Mouse (Mus musculus) stomach, postnatal 0 days (tissue): ENCODE measurements around the gene Phf1. TPM values are rescaled to one million over a fixed set of nuclear protein-coding genes. Genes with fewer than 3 reads are reported as not detected.

ENCODE experiments used
- ATAC-seq: fragments of 200-750 bp; cut with Nextera tagmentation; 2 replicates; pipeline ENCODE4 v1.8.0; 2017; ENCODE audit not compliant: low FRiP score, low TSS enrichment
- DNase-seq: peaks from one replicate; pipeline ENCODE4 v3.0.0-alpha.2; 2016; ENCODE audit warnings: low spot score
- H3K27ac ChIP-seq: fragments of 300-500 bp; sonication (generic); replicated peaks from 2 replicates; pipeline ENCODE4 v1.5.1; 2014; ENCODE audit warnings: mild to moderate bottlenecking, control low read depth
- H3K27me3 ChIP-seq: fragments of 300-500 bp; sonication (generic); 2 replicates; pipeline ENCODE4 v1.6.1; 2014; ENCODE audit warnings: low read length; ENCODE audit not compliant: control insufficient read depth, insufficient read depth
- H3K36me3 ChIP-seq: fragments of 300-500 bp; sonication (generic); 2 replicates; pipeline ENCODE4 v1.6.1; 2014; ENCODE audit warnings: low read length, mixed read lengths; ENCODE audit not compliant: control insufficient read depth, insufficient read depth
- H3K4me1 ChIP-seq: fragments of 300-500 bp; sonication (generic); replicated peaks from 2 replicates; pipeline ENCODE4 v1.6.1; 2014; ENCODE audit warnings: antibody characterized with exemption; ENCODE audit not compliant: control insufficient read depth, insufficient read depth
- H3K4me2 ChIP-seq: fragments of 300-500 bp; sonication (generic); replicated peaks from 2 replicates; pipeline ENCODE4 v1.6.1; 2014; ENCODE audit warnings: low read depth, mild to moderate bottlenecking, control low read depth, moderate library complexity
- H3K4me3 ChIP-seq: fragments of 300-500 bp; sonication (generic); 2 replicates; pipeline ENCODE4 v1.5.1; 2014; ENCODE audit warnings: low read depth, low read length, control low read depth
- H3K9ac ChIP-seq: fragments of 300-500 bp; sonication (generic); 2 replicates; pipeline ENCODE4 v1.6.1; 2014; ENCODE audit warnings: mild to moderate bottlenecking, low read length, control low read depth, mixed read lengths
- H3K9me3 ChIP-seq: fragments of 300-500 bp; sonication (generic); 2 replicates; pipeline ENCODE4 v1.6.1; 2016; ENCODE audit warnings: low read length; ENCODE audit not compliant: control insufficient read depth
- CTCF ChIP-seq: IDR thresholded peaks from 2 replicates; pipeline ENCODE4 v1.5.1; 2016; ENCODE audit warnings: antibody characterized with exemption, low read depth, mild to moderate bottlenecking, moderate library complexity
- EP300 ChIP-seq: optimal IDR thresholded peaks from 2 replicates; pipeline ENCODE3; 2016; ENCODE audit warnings: antibody characterized with exemption
- WGBS: fragments of 180-500 bp; shearing (Covaris S2); extraction: QIAGEN DNeasy Blood & Tissue Kit; methylation state at CpG from one replicate; pipeline ENCODE4 v1.1.7; 2014; 5-methylcytosine and 5-hydroxymethylcytosine counted together
- polyA plus RNA-seq: library from polyadenylated mRNA; unstranded; fragments of >200 nt; fragmentation: Nextera tagmentation; extraction: Ambion mirVana; gene quantifications from 2 replicates; pipeline ENCODE4 v1.2.1, GENCODE M21; 2015

Phf1 gene
- polyA plus RNA-seq, 1 experiment from 2014 or later, result 4.7 TPM

GRCm38 (mm10) chr17:26936921-26937695, 4.3 kb downstream of the Phf1 start:
- no peaks in the 10 kb centered on the region for H3K27me3 ChIP-seq
- H3K9me3 ChIP-seq, result no peaks in the 10 kb centered on the region
- H3K4me1 ChIP-seq, result peaks cover 5% of the 10 kb centered on the region
- H3K27ac ChIP-seq, result no peak overlapping the region
- no peak for ATAC-seq
- H3K36me3 ChIP-seq, result no peaks in the 10 kb centered on the region; the same call in 1 of the 2 replicates
- no peak overlapping the region for H3K4me3 ChIP-seq
- 84% methylated on average over 15 of the region's 15 CpGs for WGBS
- no peak overlapping the region for H3K9ac ChIP-seq
- DNase-seq, result no peak
- no peak for TF ChIP-seq CTCF
- no peak for TF ChIP-seq EP300
- H3K4me2 ChIP-seq, result no peak overlapping the region

- Histone ChIP-seq H3K4me1 (peaks cover 5% of the 10 kb centered on the region), H3K27ac (peak overlapping the region; percentile 87), H3K9me3 (no peaks in the 10 kb centered on the region), H3K4me3 (peak overlapping the region; percentile 48), H3K4me2 (peak overlapping the region; percentile 70), H3K27me3 (no peaks in the 10 kb centered on the region), H3K9ac (peak overlapping the region; percentile 61), H3K36me3 (no peaks in the 10 kb centered on the region; the same call in 1 of the 2 replicates)
- TF ChIP-seq EP300, result no peak
- no peak for TF ChIP-seq CTCF
- ATAC-seq, result no peak
- DNase-seq, result no peak
- WGBS, result 39% methylated on average over 16 of the region's 16 CpGs
These were observed 5.2 kb downstream of the Phf1 start for GRCm38 (mm10) chr17:26937883-26938695.

- H3K4me2 ChIP-seq, result peak overlapping the region; percentile 70
- ATAC-seq (no peak), DNase-seq (no peak)
- peaks cover 5% of the 10 kb centered on the region for H3K4me1 ChIP-seq
- no peaks in the 10 kb centered on the region for H3K27me3 ChIP-seq
- H3K9me3 ChIP-seq, result no peaks in the 10 kb centered on the region
- no peaks in the 10 kb centered on the region; the same call in 1 of the 2 replicates for H3K36me3 ChIP-seq
- peak overlapping the region; percentile 48 for H3K4me3 ChIP-seq
- peak overlapping the region; percentile 61 for H3K9ac ChIP-seq
- H3K27ac ChIP-seq, result peak overlapping the region; percentile 87
- 0% methylated on average over 22 of the region's 22 CpGs for WGBS
- TF ChIP-seq CTCF (no peak), EP300 (no peak)
These were observed 5.9 kb downstream of the Phf1 start for GRCm38 (mm10) chr17:26938731-26939130.

- Histone ChIP-seq H3K4me1 (peaks cover 5% of the 10 kb centered on the region; the same call in 1 of the 2 replicates), H3K27me3 (no peaks in the 10 kb centered on the region), H3K36me3 (no peaks in the 10 kb centered on the region; the same call in 1 of the 2 replicates), H3K4me3 (peak within 1 kb of the TSS; percentile 48), H3K4me2 (peak within 1 kb of the TSS; percentile 80), H3K27ac (peak within 1 kb of the TSS; percentile 93), H3K9ac (peak within 1 kb of the TSS; percentile 77), H3K9me3 (no peaks in the 10 kb centered on the region)
- DNase-seq (peak; percentile 100), ATAC-seq (peak; percentile 95)
- WGBS, result under 1% methylated on average over 69 of the region's 70 CpGs
- TF ChIP-seq EP300 (no peak), CTCF (no peak)
These were observed 6.5 kb downstream of the Phf1 start, which contains the start of gene Cuta for GRCm38 (mm10) chr17:26939178-26939972. Gene Cuta (minus strand): TSS chr17:26939569.

DNA sequence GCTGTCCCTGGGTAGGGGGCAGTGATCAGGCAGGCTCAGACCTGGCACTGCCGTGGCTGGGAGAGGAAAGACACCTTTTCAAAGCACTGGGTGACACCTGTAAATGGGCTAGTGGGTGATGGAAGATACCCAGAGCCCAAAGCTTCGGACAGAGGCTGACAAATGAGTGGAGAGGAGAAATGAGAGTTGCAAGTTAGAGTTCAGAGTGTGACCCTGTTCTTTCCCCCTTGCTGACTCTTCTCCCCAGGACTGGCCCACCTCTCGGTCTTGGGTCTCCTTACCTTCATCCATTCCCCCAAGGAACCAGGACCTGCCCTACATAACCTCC, 7.1 kb downstream of the Phf1 start:
- Histone ChIP-seq H3K36me3 (no peaks in the 10 kb centered on the region; the same call in 1 of the 2 replicates), H3K4me2 (peak overlapping the region; percentile 80), H3K9ac (peak overlapping the region; percentile 77), H3K4me1 (peaks cover 5% of the 10 kb centered on the region; the same call in 1 of the 2 replicates), H3K27ac (peak overlapping the region; percentile 93), H3K27me3 (no peaks in the 10 kb centered on the region), H3K4me3 (peak overlapping the region; percentile 48), H3K9me3 (no peaks in the 10 kb centered on the region)
- TF ChIP-seq EP300 (no peak), CTCF (no peak; the same call in 1 of the 2 replicates)
- DNase-seq, result no peak
- no peak for ATAC-seq
- WGBS, result 0% methylated on average over 3 of the region's 3 CpGs
